Mouse (Mus musculus): ENCODE measurements around the gene Slc13a3.

Gene Slc13a3

GRCm38 (mm10) chr2:165360861-165361260 is 112.2 kb downstream of the Slc13a3 start:
- DNase-seq, result peak; percentile 36 to 44

Data from cerebellum, postnatal 36 days (tissue).